Mouse (Mus musculus): Measurements from ENCODE around the gene Cenpm.

DNA sequence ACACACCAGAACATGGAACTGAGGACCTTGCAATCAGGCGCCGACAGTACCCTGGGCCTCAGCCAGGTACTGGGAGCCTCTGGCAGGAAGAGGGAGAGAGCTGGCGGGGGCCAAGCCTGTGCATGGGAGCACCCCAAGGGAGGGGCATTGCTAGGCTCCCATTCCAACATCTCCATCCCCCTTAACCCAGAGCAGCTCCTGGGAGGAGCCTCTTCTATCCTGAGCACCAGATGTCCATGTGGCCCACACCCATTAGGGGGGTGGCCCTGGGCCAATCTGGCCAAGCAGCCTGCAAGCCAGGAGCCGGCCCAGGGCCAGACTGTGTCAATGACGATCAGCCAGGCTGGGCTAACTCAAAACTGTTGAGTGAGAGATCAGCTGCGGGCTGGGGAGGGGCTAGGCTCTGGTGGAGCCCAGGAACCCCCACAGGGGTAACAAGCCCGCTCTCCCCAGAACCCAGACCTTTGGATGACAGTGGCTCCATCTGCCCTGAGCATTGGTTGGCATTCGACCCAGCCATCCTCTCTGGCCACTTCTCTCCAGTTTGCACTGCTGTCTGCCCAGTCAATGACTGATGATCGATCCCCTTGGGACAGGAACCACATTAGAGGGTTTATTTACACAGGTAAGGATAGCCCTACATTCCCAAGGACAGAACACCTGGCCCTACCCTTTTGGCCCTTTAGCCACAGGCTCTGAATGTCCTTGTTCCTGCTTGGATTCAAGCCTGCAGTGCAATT lies 38.0 kb downstream of the Cenpm start:
- TF ChIP-seq POLR2A (IDR thresholded peaks at IDR 0.05; ENCODE audit: insufficient read depth, low read depth, low read length) (0 out of 2 replicates have a peak, but pooled peaks have one; percentile 18), CTCF (IDR thresholded peaks at IDR 0.05; ENCODE audit: insufficient read depth, low read depth, low read length) (no peak)

All from olfactory bulb, adult 2 months (tissue).